Mouse (Mus musculus) induced T-regulatory cell, adult 2 months (primary cell): Measurements from ENCODE around the gene Cbx5.
"Not testable (repeated sequence)": the region's sequence is repeated elsewhere in the genome, so short reads cannot be mapped to it uniquely, and the experiment has no call there.

Experiments
- DNase-seq: peaks from one replicate; pipeline ENCODE4 v3.0.0-alpha.2; 2012; ENCODE audit warnings: low read depth

Gene Cbx5

GRCm38 (mm10) chr15:103250195-103250740 lies 10.7 kb upstream of the Cbx5 start:
- peak; percentile 79 for DNase-seq

GRCm38 (mm10) chr15:103249511-103249910 lies 9.9 kb upstream of the Cbx5 start:
- not testable (repeated sequence) for DNase-seq

- peak; percentile 17 for DNase-seq
Observed at GRCm38 (mm10) chr15:103248401-103249313, 9.0 kb upstream of the Cbx5 start.

GRCm38 (mm10) chr15:103247782-103248400 lies 8.3 kb upstream of the Cbx5 start:
- no peak for DNase-seq

- DNase-seq = no peak
Observed at GRCm38 (mm10) chr15:103247078-103247781, 7.6 kb upstream of the Cbx5 start.

GRCm38 (mm10) chr15:103245616-103246015 lies 6.0 kb upstream of the Cbx5 start:
- DNase-seq = no peak

- no peak for DNase-seq
Observed at GRCm38 (mm10) chr15:103242885-103243284, 3.3 kb upstream of the Cbx5 start.

- peak; percentile 56 for DNase-seq
Observed at GRCm38 (mm10) chr15:103241071-103242018, 1.7 kb upstream of the Cbx5 start.

- peak; percentile 99 for DNase-seq
Observed at GRCm38 (mm10) chr15:103240160-103241028, 778 bp upstream of the Cbx5 start, which contains the start of gene Hnrnpa1. Gene Hnrnpa1, plus strand, starts transcription at chr15:103240432.

- DNase-seq = peak; percentile 96
Observed at GRCm38 (mm10) chr15:103239130-103239684, 409 bp downstream of the Cbx5 start.

- DNase-seq = no peak
Observed at GRCm38 (mm10) chr15:103237295-103237694, 2.3 kb downstream of the Cbx5 start.

GRCm38 (mm10) chr15:103233119-103233518 lies 6.5 kb downstream of the Cbx5 start:
- DNase-seq = no peak

GRCm38 (mm10) chr15:103228904-103229303 lies 10.7 kb downstream of the Cbx5 start:
- DNase-seq = no peak

- DNase-seq = no peak
Observed at GRCm38 (mm10) chr15:103227572-103227971, 12.0 kb downstream of the Cbx5 start.

- no peak for DNase-seq
Observed at GRCm38 (mm10) chr15:103227022-103227421, 12.6 kb downstream of the Cbx5 start.

- no peak for DNase-seq
Observed at GRCm38 (mm10) chr15:103224161-103224560, 15.5 kb downstream of the Cbx5 start.

GRCm38 (mm10) chr15:103221386-103221785 lies 18.2 kb downstream of the Cbx5 start:
- no peak for DNase-seq

- DNase-seq = no peak
Observed at GRCm38 (mm10) chr15:103220785-103221184, 18.8 kb downstream of the Cbx5 start.

GRCm38 (mm10) chr15:103216052-103216451 lies 23.6 kb downstream of the Cbx5 start:
- DNase-seq = no peak
